Mouse (Mus musculus) erythroblast, adult 5-6 weeks (primary cell): ENCODE results near the gene Smad6. TPM values are rescaled to one million over a fixed set of nuclear protein-coding genes. Genes with fewer than 3 reads are reported as not detected.

Experiments
- ATAC-seq: replicated peaks from 2 replicates; pipeline ENCODE4 v1.8.0; 2016; ENCODE audit warnings: moderate number of reproducible peaks, mild to moderate bottlenecking, moderate TSS enrichment, inconsistent platforms; ENCODE audit not compliant: poor library complexity, low FRiP score, severe bottlenecking
- total RNA-seq, 2 experiments: library from RNA; stranded (forward) in 1 of 2; stranded (reverse) in 1 of 2; fragments of 150-400 nt in 1 of 2; fragments of 200-764, 138-1000 nt in 1 of 2; gene quantifications; 2 replicates each; pipeline versions ENCODE4 v1.2.3 to v1.2.4; 2015 to 2017; ENCODE audit warnings: low replicate concordance in 2 of 2

Gene Smad6
- total RNA-seq, 2 experiments from 2014 or later: 0.60 TPM; not detected in 1

GRCm38 (mm10) chr9:63991193-63991592, 30.7 kb downstream of the Smad6 start:
- no peak for ATAC-seq

DNA sequence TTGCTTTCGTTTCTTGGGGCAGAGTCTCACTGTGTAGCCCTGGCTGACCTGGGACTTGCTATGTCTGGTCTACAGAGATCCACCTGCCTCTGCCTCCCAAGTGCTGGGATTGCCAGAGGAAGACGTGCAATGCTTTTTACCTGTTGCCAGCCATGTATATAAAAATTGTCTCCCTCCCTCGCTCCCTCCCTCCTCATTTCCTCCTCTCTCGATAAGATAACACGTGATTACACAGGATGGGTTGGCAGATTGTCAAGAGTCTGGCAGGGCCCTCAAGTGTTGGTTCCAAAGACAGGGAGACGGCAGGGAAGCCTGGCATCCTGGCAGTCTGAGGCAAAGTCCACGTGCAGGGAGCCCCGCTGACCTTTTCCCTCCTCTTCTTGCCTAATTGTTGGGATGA, 32.2 kb downstream of the Smad6 start:
- no peak for ATAC-seq

- ATAC-seq: no peak
Observed at GRCm38 (mm10) chr9:63989214-63989613, 32.6 kb downstream of the Smad6 start.

DNA sequence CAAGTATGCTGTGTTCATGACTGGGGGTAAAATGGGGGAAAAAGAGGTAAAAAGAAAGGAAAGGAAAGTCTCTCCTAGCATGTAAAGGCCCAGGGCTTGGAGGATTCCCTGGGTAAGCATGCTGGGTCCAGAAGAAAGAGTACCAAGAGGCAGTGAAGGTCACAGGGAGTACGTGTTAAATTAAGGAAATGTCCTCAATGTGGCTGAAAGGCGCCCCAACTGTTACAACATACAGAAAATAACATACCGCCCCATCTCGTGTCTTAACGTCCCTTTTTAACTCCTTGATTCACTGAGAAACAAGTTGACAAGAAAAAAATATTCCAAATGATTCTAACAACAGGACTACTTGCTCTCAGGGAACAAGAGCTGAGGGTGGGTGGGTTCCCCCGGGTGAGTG, 36.7 kb downstream of the Smad6 start:
- ATAC-seq: no peak

GRCm38 (mm10) chr9:63982937-63983632, 38.8 kb downstream of the Smad6 start:
- ATAC-seq: peak; percentile 42; the same call in 1 of the 2 replicates

- no peak for ATAC-seq
Observed at GRCm38 (mm10) chr9:63981912-63982311, 39.9 kb downstream of the Smad6 start.

DNA sequence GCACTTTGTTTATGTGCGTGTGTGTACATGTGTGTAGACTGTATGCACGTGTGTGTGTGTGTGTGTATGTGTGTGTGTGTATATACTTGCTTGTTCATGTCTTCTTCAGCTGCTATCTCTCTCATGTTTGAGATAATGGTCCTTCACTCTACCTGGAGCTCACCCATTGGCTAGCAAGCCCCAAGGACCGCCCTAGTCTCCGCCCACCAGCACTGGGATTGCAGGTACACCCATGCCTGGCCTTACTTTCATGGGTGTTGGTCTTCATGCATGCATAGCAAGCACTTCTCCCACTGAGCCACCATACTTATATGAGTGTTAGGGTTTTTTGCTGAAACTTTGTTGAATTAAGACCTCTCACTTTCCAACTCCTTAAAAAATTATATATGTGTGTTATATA, 40.5 kb downstream of the Smad6 start:
- no peak for ATAC-seq

- ATAC-seq: no peak
Observed at GRCm38 (mm10) chr9:63980179-63981086, 41.4 kb downstream of the Smad6 start.

- no peak for ATAC-seq
Observed at GRCm38 (mm10) chr9:63979275-63979674, 42.6 kb downstream of the Smad6 start.

GRCm38 (mm10) chr9:63978682-63979081, 43.2 kb downstream of the Smad6 start:
- ATAC-seq: no peak

- no peak for ATAC-seq
Observed at GRCm38 (mm10) chr9:63975996-63976395, 45.9 kb downstream of the Smad6 start.

DNA sequence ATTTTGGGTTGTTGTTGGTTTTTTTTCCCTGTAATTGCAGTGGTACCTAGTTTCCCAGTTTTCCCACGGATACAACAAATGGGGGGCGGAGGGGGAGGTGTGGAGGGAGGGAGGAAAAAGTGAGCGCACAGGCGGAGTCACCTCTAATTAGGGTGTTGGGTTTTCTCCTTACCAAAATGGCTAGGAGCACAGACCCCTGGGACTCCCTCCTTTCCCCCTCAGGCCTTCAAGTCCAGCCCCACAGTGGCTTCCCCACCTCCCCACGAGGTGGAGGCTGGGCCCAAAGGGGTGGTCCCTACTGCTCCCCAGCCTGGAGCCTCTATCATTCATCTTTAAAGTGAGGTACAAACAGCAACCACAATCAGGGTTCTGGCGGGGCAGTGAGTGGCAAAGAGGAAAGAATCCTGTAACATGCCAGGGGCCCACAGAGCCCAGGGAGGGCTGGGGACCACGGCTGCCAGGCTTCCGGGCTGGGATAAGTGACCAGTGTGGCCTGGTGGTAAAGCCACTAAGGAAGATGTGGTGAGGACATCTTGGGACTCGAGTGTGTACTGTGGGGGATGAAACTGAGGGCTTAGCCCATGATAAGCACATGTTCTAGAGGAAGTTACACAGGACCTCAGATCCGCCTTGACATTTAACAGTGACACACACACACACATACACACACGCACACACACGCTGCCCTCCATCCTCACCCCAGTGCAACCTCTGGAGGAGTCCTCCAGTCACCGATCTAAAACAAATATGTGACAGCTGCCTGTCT, 47.4 kb downstream of the Smad6 start:
- ATAC-seq: no peak

DNA sequence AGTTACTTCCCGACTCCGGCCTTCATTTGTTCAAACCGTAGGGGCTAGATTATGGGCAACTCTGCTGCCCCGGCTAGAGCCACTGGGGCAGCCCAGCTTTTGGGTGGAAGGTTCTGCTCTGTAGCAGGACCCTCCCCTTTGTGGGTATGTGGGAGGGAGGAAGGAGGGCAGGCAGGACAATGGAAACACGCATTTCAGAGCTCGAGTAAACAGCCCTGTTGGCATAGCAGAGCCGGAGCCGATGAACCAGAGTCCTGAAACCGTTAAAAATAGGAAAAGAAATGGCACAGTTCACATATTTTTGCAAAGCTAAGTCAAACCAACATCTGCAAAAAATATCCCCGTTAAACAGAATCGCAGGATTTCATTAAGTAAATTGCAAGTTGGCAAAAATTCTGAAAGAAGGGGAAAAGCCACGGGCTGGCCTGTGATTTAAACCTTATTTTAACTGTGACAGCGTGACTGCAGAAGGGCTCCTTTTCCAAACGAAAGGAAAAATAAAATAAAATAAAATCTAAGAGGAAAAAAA, 48.1 kb downstream of the Smad6 start:
- ATAC-seq: no peak

DNA sequence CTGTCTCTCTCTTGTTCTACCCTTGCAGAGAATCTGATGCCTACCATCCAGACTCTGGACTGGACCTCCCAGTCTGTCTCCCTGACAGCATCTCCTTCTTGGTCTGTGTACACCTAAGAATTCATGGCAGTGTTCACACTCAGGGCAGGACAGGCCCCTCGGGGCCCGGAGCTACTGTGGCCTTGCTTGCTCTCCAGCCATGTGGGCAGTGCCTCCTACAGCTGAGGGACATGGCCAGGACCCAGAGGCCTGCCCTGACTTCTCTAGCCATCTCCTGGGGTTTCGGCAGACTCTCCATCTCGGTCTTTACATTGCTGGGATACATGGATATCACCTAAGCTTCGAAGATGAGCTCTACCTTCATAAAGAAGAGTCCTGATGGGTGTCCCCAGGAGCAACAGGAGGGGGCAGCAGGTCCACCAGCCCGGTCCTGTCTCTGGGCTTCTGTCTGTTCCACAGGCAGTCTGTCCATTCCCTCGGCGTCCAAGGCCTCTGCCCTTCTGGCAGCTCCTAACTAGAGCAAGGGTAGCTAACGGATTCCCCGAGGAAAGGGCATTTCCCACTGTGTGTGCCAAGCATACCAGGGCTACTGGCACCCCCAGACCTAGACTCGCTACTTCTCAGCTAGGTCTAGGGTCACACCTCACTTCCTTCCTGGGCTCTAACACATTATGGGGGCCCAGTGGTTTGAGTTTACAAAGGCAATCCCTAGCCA, 49.1 kb downstream of the Smad6 start:
- ATAC-seq: no peak

GRCm38 (mm10) chr9:63971557-63971956, 50.3 kb downstream of the Smad6 start:
- no peak for ATAC-seq

GRCm38 (mm10) chr9:63970836-63971235, 51.0 kb downstream of the Smad6 start:
- ATAC-seq: no peak

DNA sequence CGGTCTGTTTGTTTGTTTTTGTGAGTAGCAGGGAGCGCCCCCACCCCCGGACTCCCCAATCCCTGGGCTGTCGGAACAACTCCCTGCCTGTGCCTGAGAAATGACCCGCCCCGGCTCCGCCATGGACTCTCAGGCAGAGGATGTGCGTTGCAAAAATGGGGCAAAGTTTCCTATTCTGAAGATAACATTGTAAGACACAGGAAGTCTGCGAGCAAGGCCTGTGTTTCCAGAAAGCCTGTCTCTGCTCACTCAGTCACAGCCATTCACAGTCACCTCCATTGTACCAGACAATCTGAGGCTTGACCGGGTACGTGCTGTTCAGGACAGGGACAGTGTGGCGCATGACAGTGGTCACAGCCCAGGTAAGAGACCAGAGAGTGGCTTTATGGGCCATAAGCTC, 51.5 kb downstream of the Smad6 start:
- no peak for ATAC-seq

DNA sequence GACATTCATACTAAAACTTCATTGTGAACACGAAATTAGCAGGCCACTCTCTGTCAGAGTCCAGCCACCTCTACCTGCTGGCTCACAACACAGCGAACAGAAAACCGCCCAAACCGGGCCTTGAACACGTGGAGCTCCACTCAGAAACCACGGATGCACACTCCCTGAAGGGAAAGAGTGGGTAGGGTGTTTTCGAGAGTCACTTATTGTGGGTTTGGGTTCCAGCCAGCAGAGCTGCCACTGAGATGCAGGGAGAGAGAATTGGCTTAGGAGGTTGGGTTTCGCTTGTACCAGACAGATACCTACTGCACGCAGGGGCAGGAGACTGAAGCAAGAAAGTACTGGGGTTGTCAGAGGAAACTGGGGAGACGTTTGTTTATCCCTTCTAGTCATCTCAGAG, 52.4 kb downstream of the Smad6 start:
- ATAC-seq: no peak

- ATAC-seq: no peak
Observed at GRCm38 (mm10) chr9:63968592-63968991, 53.3 kb downstream of the Smad6 start.
